Mouse (Mus musculus): Measurements from ENCODE around the gene Ier3. TPM values are rescaled to one million over a fixed set of nuclear protein-coding genes. Genes with fewer than 3 reads are reported as not detected.

Ier3 gene
- polyA plus RNA-seq, 1 experiment, result 3.7 TPM

DNA sequence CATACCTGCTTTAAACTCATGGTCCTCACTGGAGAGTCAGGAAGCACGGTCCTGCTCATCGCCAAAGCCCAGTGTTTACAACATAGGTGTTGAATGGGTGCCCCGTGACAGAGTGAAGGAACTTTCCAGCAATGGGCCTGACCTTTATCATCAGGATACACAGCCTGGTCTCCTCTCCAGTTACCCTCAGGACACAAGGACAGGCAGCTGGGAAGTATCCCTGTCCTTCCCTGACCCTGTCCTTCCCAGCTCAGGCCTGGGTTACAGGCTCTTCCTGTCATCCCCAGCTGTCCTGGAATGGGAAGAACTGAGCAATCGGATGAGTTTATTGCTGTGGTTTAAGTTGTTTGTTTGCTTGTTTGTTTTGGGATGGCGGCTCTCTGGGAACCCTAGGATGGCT lies 38.6 kb upstream of the Ier3 start:
- no peak overlapping the region for H3K27ac ChIP-seq (ENCODE audit: insufficient read depth, low read length)
- DNase-seq (ENCODE audit: low read depth in 1 of 2, low spot score in 2 of 2), result no peak
- 92% methylated on average over 5 of the region's 5 CpGs for WGBS
- no peaks in the 10 kb centered on the region for H3K4me1 ChIP-seq (ENCODE audit: control insufficient read depth, insufficient read depth, insufficient read length)
- no peaks in the 10 kb centered on the region for H3K36me3 ChIP-seq (ENCODE audit: control insufficient read depth, insufficient read depth, low read length)
- no peak for TF ChIP-seq POLR2A (IDR thresholded peaks at IDR 0.05; ENCODE audit: low read depth, low read length)
- no peak for TF ChIP-seq CTCF (IDR thresholded peaks at IDR 0.05; ENCODE audit: extremely low read depth, insufficient read depth, insufficient read length, insufficient replicate concordance)
- H3K4me3 ChIP-seq (ENCODE audit: extremely low read depth, insufficient read depth, insufficient read length), result no peak overlapping the region
- no peaks in the 10 kb centered on the region for H3K27me3 ChIP-seq (ENCODE audit: control insufficient read depth, insufficient read depth, low read length)

DNA sequence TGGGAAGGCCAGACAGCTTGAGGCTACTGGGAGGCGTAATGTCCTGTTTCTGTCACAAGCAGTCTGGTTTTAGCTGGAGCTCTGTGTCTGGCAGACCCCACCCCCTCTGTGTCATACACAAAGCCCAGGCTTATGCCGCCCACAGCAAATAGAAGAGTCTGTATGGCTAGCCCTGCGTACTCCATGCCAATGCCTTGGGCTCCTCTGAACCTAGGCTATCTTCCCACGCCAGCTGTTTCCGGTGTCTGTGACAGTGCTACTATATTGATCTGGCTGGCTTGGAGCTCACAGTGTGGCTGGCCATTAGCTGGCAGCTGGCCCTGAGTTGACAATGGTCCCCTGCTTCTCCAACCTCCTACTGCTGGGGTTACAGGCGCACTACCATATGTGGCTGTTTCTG lies 37.5 kb upstream of the Ier3 start:
- no peaks in the 10 kb centered on the region for H3K4me1 ChIP-seq (ENCODE audit: control insufficient read depth, insufficient read depth, insufficient read length)
- H3K4me3 ChIP-seq (ENCODE audit: extremely low read depth, insufficient read depth, insufficient read length), result no peak overlapping the region
- H3K36me3 ChIP-seq (ENCODE audit: control insufficient read depth, insufficient read depth, low read length), result no peaks in the 10 kb centered on the region
- DNase-seq (ENCODE audit: low read depth in 1 of 2, low spot score in 2 of 2), result no peak
- no peak overlapping the region for H3K27ac ChIP-seq (ENCODE audit: insufficient read depth, low read length)
- H3K27me3 ChIP-seq (ENCODE audit: control insufficient read depth, insufficient read depth, low read length), result no peaks in the 10 kb centered on the region
- WGBS, result 82% methylated on average over 6 of the region's 6 CpGs
- no peak for TF ChIP-seq CTCF (IDR thresholded peaks at IDR 0.05; ENCODE audit: extremely low read depth, insufficient read depth, insufficient read length, insufficient replicate concordance)
- TF ChIP-seq POLR2A (IDR thresholded peaks at IDR 0.05; ENCODE audit: low read depth, low read length), result no peak

DNA sequence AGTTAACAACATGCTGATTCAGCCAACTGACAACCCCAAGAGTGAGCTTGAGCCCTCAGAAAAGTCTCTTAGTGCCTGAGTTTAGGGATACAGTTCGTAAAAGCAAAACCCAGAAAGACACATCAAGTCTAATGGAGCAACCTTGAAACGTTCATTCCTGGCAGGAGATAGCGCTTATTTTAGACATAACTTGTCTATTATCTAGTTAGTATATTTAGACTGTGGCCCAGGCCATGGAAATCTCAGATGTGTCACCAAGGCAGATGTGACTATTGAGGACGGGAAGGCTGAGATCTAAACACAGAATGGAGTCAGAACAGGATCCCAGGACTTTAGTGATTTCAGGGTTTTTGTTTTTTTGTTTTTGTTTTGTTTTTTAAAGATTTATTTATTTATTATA lies 36.3 kb upstream of the Ier3 start:
- Histone ChIP-seq H3K27me3 (ENCODE audit: control insufficient read depth, insufficient read depth, low read length) (no peaks in the 10 kb centered on the region), H3K4me1 (ENCODE audit: control insufficient read depth, insufficient read depth, insufficient read length) (no peaks in the 10 kb centered on the region), H3K36me3 (ENCODE audit: control insufficient read depth, insufficient read depth, low read length) (no peaks in the 10 kb centered on the region), H3K4me3 (ENCODE audit: extremely low read depth, insufficient read depth, insufficient read length) (no peak overlapping the region), H3K27ac (ENCODE audit: insufficient read depth, low read length) (no peak overlapping the region)
- DNase-seq (ENCODE audit: low read depth in 1 of 2, low spot score in 2 of 2), result no peak
- no peak for TF ChIP-seq CTCF (IDR thresholded peaks at IDR 0.05; ENCODE audit: extremely low read depth, insufficient read depth, insufficient read length, insufficient replicate concordance)
- TF ChIP-seq POLR2A (IDR thresholded peaks at IDR 0.05; ENCODE audit: low read depth, low read length), result no peak
- WGBS, result 80% methylated on average over 4 of the region's 4 CpGs

DNA sequence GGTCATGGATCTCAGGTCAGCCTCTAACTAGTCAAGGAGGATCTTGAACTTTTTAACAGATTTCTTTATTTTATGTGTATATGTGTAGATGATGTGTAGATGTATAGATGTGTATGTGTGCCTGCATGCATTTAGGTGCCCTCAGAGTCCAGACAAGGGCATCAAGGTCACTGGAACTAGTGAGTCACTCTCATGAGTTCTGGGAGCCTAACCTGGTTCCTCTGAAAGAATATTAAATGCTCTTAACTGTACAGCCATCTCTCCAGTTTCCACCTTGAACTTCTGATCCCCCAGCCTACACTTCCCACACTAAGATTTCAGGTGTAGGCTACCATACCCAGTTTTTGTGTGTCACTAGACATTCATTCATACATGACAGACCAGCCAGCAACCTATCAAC lies 34.0 kb upstream of the Ier3 start:
- no peaks in the 10 kb centered on the region for H3K27me3 ChIP-seq (ENCODE audit: control insufficient read depth, insufficient read depth, low read length)
- no peaks in the 10 kb centered on the region for H3K4me1 ChIP-seq (ENCODE audit: control insufficient read depth, insufficient read depth, insufficient read length)
- H3K27ac ChIP-seq (ENCODE audit: insufficient read depth, low read length), result no peak overlapping the region
- no peak overlapping the region for H3K4me3 ChIP-seq (ENCODE audit: extremely low read depth, insufficient read depth, insufficient read length)
- no peak for TF ChIP-seq CTCF (IDR thresholded peaks at IDR 0.05; ENCODE audit: extremely low read depth, insufficient read depth, insufficient read length, insufficient replicate concordance)
- no peak for TF ChIP-seq POLR2A (IDR thresholded peaks at IDR 0.05; ENCODE audit: low read depth, low read length)
- no peak for DNase-seq (ENCODE audit: low read depth in 1 of 2, low spot score in 2 of 2)
- no peaks in the 10 kb centered on the region for H3K36me3 ChIP-seq (ENCODE audit: control insufficient read depth, insufficient read depth, low read length)

DNA sequence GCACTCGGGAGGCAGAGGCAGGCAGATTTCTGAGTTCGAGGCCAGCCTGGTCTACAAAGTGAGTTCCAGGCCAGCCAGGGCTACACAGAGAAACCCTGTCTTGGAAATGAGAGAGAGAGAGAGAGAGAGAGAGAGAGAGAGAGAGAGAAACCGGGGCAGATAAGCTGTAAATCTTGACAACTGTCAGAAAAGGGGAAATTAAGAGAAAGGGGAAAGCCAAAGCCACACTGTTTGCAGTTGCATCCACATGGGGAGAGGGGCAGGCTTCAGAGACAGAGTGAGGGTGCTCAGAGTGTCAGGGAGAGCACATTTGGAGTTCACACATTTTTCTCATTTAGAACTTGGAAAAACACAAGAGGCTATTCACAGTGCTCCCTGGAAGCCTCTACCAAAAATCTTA lies 33.5 kb upstream of the Ier3 start:
- no peak for TF ChIP-seq CTCF (IDR thresholded peaks at IDR 0.05; ENCODE audit: extremely low read depth, insufficient read depth, insufficient read length, insufficient replicate concordance)
- no peak for TF ChIP-seq POLR2A (IDR thresholded peaks at IDR 0.05; ENCODE audit: low read depth, low read length)
- no peaks in the 10 kb centered on the region for H3K4me1 ChIP-seq (ENCODE audit: control insufficient read depth, insufficient read depth, insufficient read length)
- DNase-seq (ENCODE audit: low read depth in 1 of 2, low spot score in 2 of 2), result no peak
- WGBS, result 39% methylated on average over 3 of the region's 3 CpGs
- H3K36me3 ChIP-seq (ENCODE audit: control insufficient read depth, insufficient read depth, low read length), result no peaks in the 10 kb centered on the region
- H3K27me3 ChIP-seq (ENCODE audit: control insufficient read depth, insufficient read depth, low read length), result no peaks in the 10 kb centered on the region
- H3K4me3 ChIP-seq (ENCODE audit: extremely low read depth, insufficient read depth, insufficient read length), result no peak overlapping the region
- H3K27ac ChIP-seq (ENCODE audit: insufficient read depth, low read length), result no peak overlapping the region

DNA sequence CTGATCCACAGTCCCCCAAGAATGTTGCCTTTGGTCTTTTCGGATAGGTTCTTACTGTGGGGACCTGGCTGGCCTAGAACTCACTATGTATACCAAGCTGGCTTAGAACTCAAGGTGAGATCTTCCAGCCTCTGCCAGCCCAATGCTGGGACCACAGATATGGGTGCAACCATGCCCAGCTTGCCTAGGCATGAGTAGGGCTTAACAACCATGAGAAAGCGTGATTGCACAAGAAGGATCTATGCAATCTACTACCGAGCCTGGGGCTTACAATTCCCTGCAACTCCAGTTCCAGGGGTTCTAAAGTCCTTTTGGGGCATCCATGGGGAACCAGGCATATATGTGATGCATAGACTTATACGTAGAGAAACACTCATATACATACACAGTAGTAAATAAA lies 30.6 kb upstream of the Ier3 start:
- 91% methylated on average over 4 of the region's 4 CpGs for WGBS
- Histone ChIP-seq H3K36me3 (ENCODE audit: control insufficient read depth, insufficient read depth, low read length) (no peaks in the 10 kb centered on the region), H3K27me3 (ENCODE audit: control insufficient read depth, insufficient read depth, low read length) (no peaks in the 10 kb centered on the region), H3K27ac (ENCODE audit: insufficient read depth, low read length) (no peak overlapping the region), H3K4me3 (ENCODE audit: extremely low read depth, insufficient read depth, insufficient read length) (no peak overlapping the region), H3K4me1 (ENCODE audit: control insufficient read depth, insufficient read depth, insufficient read length) (no peaks in the 10 kb centered on the region)
- no peak for TF ChIP-seq POLR2A (IDR thresholded peaks at IDR 0.05; ENCODE audit: low read depth, low read length)
- no peak for TF ChIP-seq CTCF (IDR thresholded peaks at IDR 0.05; ENCODE audit: extremely low read depth, insufficient read depth, insufficient read length, insufficient replicate concordance)
- DNase-seq (ENCODE audit: low read depth in 1 of 2, low spot score in 2 of 2), result no peak

DNA sequence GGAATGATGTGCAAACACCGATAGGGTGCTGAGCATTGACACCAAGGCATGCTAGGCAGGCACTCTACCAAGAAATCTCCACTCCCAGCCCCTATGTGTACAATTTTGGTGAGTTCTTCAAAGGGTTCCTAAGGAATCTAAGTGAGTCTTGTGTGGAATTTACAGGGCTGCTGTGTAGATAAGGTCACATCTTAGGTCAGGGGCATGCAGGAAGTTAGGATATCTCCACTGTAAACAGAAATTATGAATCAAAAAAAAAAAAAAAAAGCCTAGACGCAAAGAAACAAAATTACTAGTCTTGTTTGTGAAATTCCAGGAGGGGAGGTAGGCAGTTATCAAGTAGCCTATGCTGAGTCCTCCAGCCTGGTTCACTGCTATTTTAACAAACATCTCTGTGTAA lies 28.6 kb upstream of the Ier3 start:
- H3K4me1 ChIP-seq (ENCODE audit: control insufficient read depth, insufficient read depth, insufficient read length), result no peaks in the 10 kb centered on the region
- no peak overlapping the region for H3K27ac ChIP-seq (ENCODE audit: insufficient read depth, low read length)
- WGBS, result 85% methylated on average over 2 of the region's 2 CpGs
- no peak overlapping the region for H3K4me3 ChIP-seq (ENCODE audit: extremely low read depth, insufficient read depth, insufficient read length)
- no peak for DNase-seq (ENCODE audit: low read depth in 1 of 2, low spot score in 2 of 2)
- no peaks in the 10 kb centered on the region for H3K27me3 ChIP-seq (ENCODE audit: control insufficient read depth, insufficient read depth, low read length)
- H3K36me3 ChIP-seq (ENCODE audit: control insufficient read depth, insufficient read depth, low read length), result no peaks in the 10 kb centered on the region
- TF ChIP-seq POLR2A (IDR thresholded peaks at IDR 0.05; ENCODE audit: low read depth, low read length) (no peak), CTCF (IDR thresholded peaks at IDR 0.05; ENCODE audit: extremely low read depth, insufficient read depth, insufficient read length, insufficient replicate concordance) (no peak)

Data from spleen, adult 2 months (tissue).